Mouse (Mus musculus) erythroblast, embryonic 14.5 days (primary cell): ENCODE data around the gene Zfp992. TPM values are rescaled to one million over a fixed set of nuclear protein-coding genes. Genes with fewer than 3 reads are reported as not detected.
"Not testable (repeated sequence)": the region's sequence is repeated elsewhere in the genome, so short reads cannot be mapped to it uniquely, and the experiment has no call there.

Experiments
- H3K27me3 ChIP-seq: 2 replicates; pipeline ENCODE4 v1.6.1; 2012; ENCODE audit warnings: inconsistent platforms; ENCODE audit not compliant: control insufficient read depth
- H3K36me3 ChIP-seq: 2 replicates; pipeline ENCODE4 v1.6.1; 2012; ENCODE audit warnings: mild to moderate bottlenecking, inconsistent platforms; ENCODE audit not compliant: control insufficient read depth
- H3K4me1 ChIP-seq: 2 replicates; pipeline ENCODE4 v1.6.1; 2012; ENCODE audit warnings: inconsistent platforms; ENCODE audit not compliant: control insufficient read depth
- H3K4me3 ChIP-seq: replicated peaks from 2 replicates; pipeline ENCODE3; 2012; ENCODE audit warnings: moderate library complexity, mild to moderate bottlenecking, inconsistent platforms
- H3K9me3 ChIP-seq: 2 replicates; pipeline ENCODE4 v1.6.1; 2012; ENCODE audit warnings: low read length, inconsistent platforms, mixed read lengths; ENCODE audit not compliant: control insufficient read depth
- GATA1 ChIP-seq: IDR thresholded peaks from 2 replicates; pipeline ENCODE4 v1.6.1; 2012; ENCODE audit warnings: low read length, inconsistent platforms, mixed read lengths
- TAL1 ChIP-seq: IDR thresholded peaks from 3 replicates; pipeline ENCODE4 v1.6.1; 2012; ENCODE audit warnings: low read length, inconsistent platforms, mixed read lengths
- polyA plus RNA-seq: library from polyadenylated mRNA; stranded (reverse); fragments of >175 nt; gene quantifications from 2 replicates; pipeline ENCODE4 v1.2.3, GENCODE M21; 2012

Zfp992 gene
- polyA plus RNA-seq, 1 experiment = 0.04 TPM

DNA sequence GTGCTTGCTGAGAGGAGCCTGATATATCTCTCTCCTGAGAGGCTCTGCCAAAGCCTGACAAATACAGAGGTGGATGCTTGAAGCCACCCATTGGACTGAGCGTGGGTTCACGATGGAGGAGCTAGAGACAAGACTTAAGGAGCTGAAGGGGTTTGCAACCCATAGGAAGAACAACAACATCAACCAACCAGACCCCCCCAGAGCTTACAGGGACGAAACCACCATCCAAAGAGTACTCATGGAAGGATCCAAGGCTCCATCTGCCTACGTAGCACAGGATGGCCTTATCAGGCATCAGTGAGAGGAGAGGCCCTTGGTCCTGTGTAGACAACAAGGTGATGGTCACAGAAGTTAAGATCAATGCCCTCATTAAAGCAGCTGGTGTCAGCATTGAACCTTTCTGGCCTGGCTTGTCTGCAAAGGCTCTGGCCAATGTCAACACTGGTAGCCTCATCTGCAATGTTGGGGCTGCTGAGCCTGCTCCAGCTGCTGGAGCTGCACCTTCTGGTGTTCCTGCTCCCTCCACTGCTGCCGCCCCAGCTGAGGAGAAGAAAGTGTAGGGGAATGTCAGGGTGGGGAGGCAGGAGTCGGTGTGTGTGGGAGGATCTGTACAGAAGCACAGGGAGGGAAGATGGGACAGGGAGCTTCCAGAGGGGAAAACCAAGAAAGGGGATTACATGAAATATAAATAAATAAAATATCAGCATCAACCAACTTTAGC is 31.7 kb downstream of the Zfp992 start:
- not testable (repeated sequence) for H3K27me3 ChIP-seq, H3K4me3 ChIP-seq, H3K36me3 ChIP-seq, H3K4me1 ChIP-seq
- H3K9me3 ChIP-seq = peaks cover 24% of the 10 kb centered on the region

GRCm38 (mm10) chr4:146482546-146482945 is 33.7 kb downstream of the Zfp992 start:
- not testable (repeated sequence) for H3K4me1 ChIP-seq, H3K36me3 ChIP-seq, H3K27me3 ChIP-seq, H3K4me3 ChIP-seq
- H3K9me3 ChIP-seq = peaks cover 16% of the 10 kb centered on the region

DNA sequence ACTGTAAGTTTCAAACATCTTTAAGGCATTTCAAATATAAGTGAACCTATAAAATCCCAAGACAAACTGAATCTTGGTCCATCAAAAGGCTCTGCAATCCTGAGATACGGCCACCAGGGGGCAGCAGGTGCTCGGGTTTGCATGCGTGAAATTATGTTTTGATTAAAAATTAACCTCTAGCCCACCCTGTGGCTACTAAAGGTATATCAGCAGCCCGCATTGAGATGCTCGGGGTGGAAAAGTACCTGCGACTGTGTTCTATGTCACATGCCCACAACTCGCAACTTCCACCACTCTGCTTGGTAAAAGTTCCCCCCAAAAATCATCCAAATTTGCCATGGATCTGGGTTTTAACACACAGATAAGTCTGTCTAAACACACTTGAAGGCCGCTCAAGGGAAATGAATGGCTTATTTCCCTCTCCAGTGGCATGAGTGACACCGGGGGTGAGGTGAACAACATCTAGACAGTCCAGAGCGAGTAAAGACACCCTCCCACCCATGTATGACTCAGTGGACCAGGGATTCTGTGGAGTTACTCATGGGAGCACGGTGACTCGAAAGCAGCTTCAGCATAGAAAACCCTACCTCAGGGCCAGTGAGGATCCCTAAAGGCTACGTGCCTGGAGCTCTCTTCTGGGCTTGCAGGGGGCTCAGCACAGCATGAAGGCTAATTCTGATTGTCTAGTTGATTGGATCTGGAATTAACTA is 34.9 kb downstream of the Zfp992 start:
- not testable (repeated sequence) for H3K4me1 ChIP-seq, H3K4me3 ChIP-seq, H3K27me3 ChIP-seq, H3K36me3 ChIP-seq
- H3K9me3 ChIP-seq = peaks cover 16% of the 10 kb centered on the region

DNA sequence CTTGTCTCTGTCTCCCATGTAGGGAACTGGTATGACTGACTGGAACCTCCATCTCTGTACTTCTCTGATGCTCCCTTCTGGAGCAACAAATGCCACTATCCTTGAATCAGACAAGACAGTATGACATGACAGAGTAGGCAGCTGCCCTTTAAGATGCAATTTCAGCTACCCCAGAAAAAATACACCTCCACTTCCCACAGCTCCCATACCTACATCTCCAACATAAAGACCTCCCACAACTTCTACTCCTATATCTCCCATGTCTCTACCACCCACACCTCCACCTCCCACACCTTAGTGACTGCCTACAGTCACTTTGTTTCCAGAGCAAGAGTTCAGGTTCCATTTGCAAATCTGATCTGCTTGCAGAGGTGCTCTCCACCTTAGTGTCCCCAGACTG is 35.9 kb downstream of the Zfp992 start:
- H3K9me3 ChIP-seq = peaks cover 19% of the 10 kb centered on the region
- not testable (repeated sequence) for H3K4me1 ChIP-seq, H3K36me3 ChIP-seq, H3K27me3 ChIP-seq, H3K4me3 ChIP-seq

GRCm38 (mm10) chr4:146485183-146485939 is 36.5 kb downstream of the Zfp992 start:
- H3K4me1 ChIP-seq, H3K36me3 ChIP-seq, H3K4me3 ChIP-seq, H3K27me3 ChIP-seq: not testable (repeated sequence)
- H3K9me3 ChIP-seq = peaks cover 18% of the 10 kb centered on the region

GRCm38 (mm10) chr4:146486753-146487152 is 37.9 kb downstream of the Zfp992 start:
- not testable (repeated sequence) for H3K4me1 ChIP-seq, H3K36me3 ChIP-seq, H3K4me3 ChIP-seq, H3K27me3 ChIP-seq
- peaks cover 12% of the 10 kb centered on the region for H3K9me3 ChIP-seq

DNA sequence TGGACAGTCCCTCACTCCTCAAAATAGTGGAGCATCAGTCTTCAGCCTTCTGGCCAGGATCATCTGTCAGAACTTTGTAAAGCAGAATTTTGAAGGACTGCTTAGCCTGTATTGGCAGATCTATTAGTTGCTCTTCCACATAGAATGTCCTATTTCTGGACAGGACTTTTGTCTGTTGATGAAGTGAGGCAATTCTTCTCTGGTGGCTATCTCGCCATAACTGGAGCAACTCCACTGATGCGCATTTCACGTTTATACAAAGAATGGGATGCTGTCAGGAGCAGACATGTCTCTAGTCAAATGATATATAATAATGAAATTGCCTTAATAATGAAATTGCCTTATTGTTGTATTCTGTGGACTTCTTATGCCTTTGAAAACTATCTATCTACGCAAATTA is 40.4 kb downstream of the Zfp992 start:
- not testable (repeated sequence) for H3K4me1 ChIP-seq, H3K27me3 ChIP-seq, H3K4me3 ChIP-seq, H3K36me3 ChIP-seq
- H3K9me3 ChIP-seq = peaks cover 16% of the 10 kb centered on the region

GRCm38 (mm10) chr4:146491993-146492392 is 43.2 kb downstream of the Zfp992 start:
- H3K9me3 ChIP-seq = peaks cover 17% of the 10 kb centered on the region
- not testable (repeated sequence) for H3K4me1 ChIP-seq, H3K27me3 ChIP-seq, H3K4me3 ChIP-seq, H3K36me3 ChIP-seq

- peaks cover 17% of the 10 kb centered on the region for H3K9me3 ChIP-seq
- no peaks in the 10 kb centered on the region for H3K4me1 ChIP-seq
- H3K36me3 ChIP-seq = no peaks in the 10 kb centered on the region
- no peak for TF ChIP-seq TAL1
- TF ChIP-seq GATA1 = no peak
- H3K27me3 ChIP-seq = no peaks in the 10 kb centered on the region
- no peak overlapping the region for H3K4me3 ChIP-seq
These were observed 43.6 kb downstream of the Zfp992 start for GRCm38 (mm10) chr4:146492439-146492838.

GRCm38 (mm10) chr4:146492851-146493250 is 44.0 kb downstream of the Zfp992 start:
- no peaks in the 10 kb centered on the region for H3K36me3 ChIP-seq
- peaks cover 17% of the 10 kb centered on the region for H3K9me3 ChIP-seq
- TF ChIP-seq GATA1 (no peak), TAL1 (no peak)
- H3K4me3 ChIP-seq = no peak overlapping the region
- H3K4me1 ChIP-seq = no peaks in the 10 kb centered on the region
- no peaks in the 10 kb centered on the region for H3K27me3 ChIP-seq

- not testable (repeated sequence) for H3K36me3 ChIP-seq, H3K4me3 ChIP-seq, H3K4me1 ChIP-seq, H3K27me3 ChIP-seq
- peaks cover 17% of the 10 kb centered on the region for H3K9me3 ChIP-seq
These were observed 44.6 kb downstream of the Zfp992 start for GRCm38 (mm10) chr4:146493319-146493907.
